Mouse (Mus musculus) forebrain, embryonic 16.5 days (tissue): ENCODE data around the gene Gm3417. TPM values are rescaled to one million over a fixed set of nuclear protein-coding genes. Genes with fewer than 3 reads are reported as not detected.
"Not testable (repeated sequence)": the region's sequence is repeated elsewhere in the genome, so short reads cannot be mapped to it uniquely, and the experiment has no call there.

Source experiments
- ATAC-seq: fragments of 200-750 bp; cut with Nextera tagmentation; 2 replicates; pipeline ENCODE4 v1.8.0; 2017; ENCODE audit warnings: mild to moderate bottlenecking, moderate library complexity
- H3K27ac ChIP-seq: fragments of 300-500 bp; sonication (generic); 2 replicates; pipeline ENCODE4 v1.5.1; 2014; ENCODE audit warnings: low read length, control low read depth
- H3K27me3 ChIP-seq: fragments of 300-500 bp; sonication (generic); replicated peaks from 2 replicates; pipeline ENCODE4 v1.6.1; 2014; ENCODE audit warnings: low read length; ENCODE audit not compliant: control insufficient read depth, insufficient read depth
- H3K36me3 ChIP-seq: fragments of 300-500 bp; sonication (generic); 2 replicates; pipeline ENCODE4 v1.6.1; 2014; ENCODE audit not compliant: control insufficient read depth, insufficient read depth
- H3K4me1 ChIP-seq: fragments of 300-500 bp; sonication (generic); replicated peaks from 2 replicates; pipeline ENCODE4 v1.6.1; 2014; ENCODE audit warnings: low read length; ENCODE audit not compliant: control insufficient read depth, insufficient read depth
- H3K4me2 ChIP-seq: fragments of 300-500 bp; sonication (generic); 2 replicates; pipeline ENCODE4 v1.6.1; 2014; ENCODE audit warnings: mild to moderate bottlenecking, low read length, control low read depth
- H3K4me3 ChIP-seq: fragments of 300-500 bp; sonication (generic); replicated peaks from 2 replicates; pipeline ENCODE4 v1.5.1; 2014; ENCODE audit warnings: mild to moderate bottlenecking, low read length, control low read depth
- H3K9ac ChIP-seq: fragments of 300-500 bp; sonication (generic); replicated peaks from 2 replicates; pipeline ENCODE4 v1.6.1; 2014; ENCODE audit warnings: low read depth, low read length, control low read depth
- H3K9me3 ChIP-seq: fragments of 300-500 bp; sonication (generic); 2 replicates; pipeline ENCODE4 v1.6.1; 2016; ENCODE audit warnings: low read length; ENCODE audit not compliant: control insufficient read depth
- WGBS: fragments of 180-500 bp; shearing (Covaris S2); extraction: QIAGEN DNeasy Blood & Tissue Kit; methylation state at CpG from one replicate; pipeline ENCODE4 v1.1.7; 2014; 5-methylcytosine and 5-hydroxymethylcytosine counted together
- polyA plus RNA-seq: library from polyadenylated mRNA; unstranded; fragments of >200 nt; fragmentation: Nextera tagmentation; extraction: Ambion mirVana; gene quantifications from 2 replicates; pipeline ENCODE4 v1.2.1, GENCODE M21; 2015

The Gm3417 gene
- polyA plus RNA-seq, 1 experiment from 2014 or later = 0.47 TPM

GRCm38 (mm10) chr17:14935841-14936605, 42.6 kb downstream of the Gm3417 start:
- H3K9ac ChIP-seq = no peak overlapping the region
- H3K4me3 ChIP-seq = no peak overlapping the region
- no peak overlapping the region for H3K4me2 ChIP-seq
- no peaks in the 10 kb centered on the region for H3K27me3 ChIP-seq
- no peak for ATAC-seq
- no peaks in the 10 kb centered on the region for H3K36me3 ChIP-seq
- H3K27ac ChIP-seq = no peak overlapping the region
- WGBS = 72% methylated on average over 5 of the region's 5 CpGs
- no peaks in the 10 kb centered on the region for H3K9me3 ChIP-seq
- H3K4me1 ChIP-seq = no peaks in the 10 kb centered on the region

- not testable (repeated sequence) for H3K36me3 ChIP-seq, H3K9me3 ChIP-seq, H3K9ac ChIP-seq, H3K4me2 ChIP-seq, H3K27me3 ChIP-seq, H3K27ac ChIP-seq, ATAC-seq, H3K4me1 ChIP-seq, H3K4me3 ChIP-seq
- 86% methylated on average over 12 of the region's 14 CpGs for WGBS
These were observed 43.3 kb downstream of the Gm3417 start for GRCm38 (mm10) chr17:14935280-14935679.

- WGBS = 85% methylated on average over 5 of the region's 5 CpGs
- Histone ChIP-seq H3K4me2 (no peak overlapping the region), H3K4me1 (no peaks in the 10 kb centered on the region), H3K27ac (no peak overlapping the region), H3K4me3 (no peak overlapping the region), H3K9me3 (no peaks in the 10 kb centered on the region), H3K36me3 (no peaks in the 10 kb centered on the region), H3K27me3 (no peaks in the 10 kb centered on the region), H3K9ac (no peak overlapping the region)
- ATAC-seq = no peak
These were observed 47.1 kb downstream of the Gm3417 start for GRCm38 (mm10) chr17:14931469-14931868.

- WGBS = 86% methylated on average over 7 of the region's 7 CpGs
- Histone ChIP-seq H3K27me3 (no peaks in the 10 kb centered on the region), H3K36me3 (no peaks in the 10 kb centered on the region), H3K4me3 (no peak overlapping the region), H3K4me2 (no peak overlapping the region), H3K4me1 (no peaks in the 10 kb centered on the region), H3K9ac (no peak overlapping the region), H3K27ac (no peak overlapping the region), H3K9me3 (no peaks in the 10 kb centered on the region)
- ATAC-seq = no peak
These were observed 47.9 kb downstream of the Gm3417 start for GRCm38 (mm10) chr17:14930697-14931096.

GRCm38 (mm10) chr17:14928631-14929030, 50.0 kb downstream of the Gm3417 start:
- Histone ChIP-seq H3K4me2 (no peak overlapping the region), H3K27ac (no peak overlapping the region), H3K36me3 (no peaks in the 10 kb centered on the region), H3K4me3 (no peak overlapping the region), H3K4me1 (no peaks in the 10 kb centered on the region), H3K9me3 (no peaks in the 10 kb centered on the region), H3K9ac (no peak overlapping the region), H3K27me3 (no peaks in the 10 kb centered on the region)
- ATAC-seq = no peak
- 54% methylated on average over 5 of the region's 5 CpGs for WGBS

GRCm38 (mm10) chr17:14927644-14928218, 50.9 kb downstream of the Gm3417 start:
- Histone ChIP-seq H3K27me3 (no peaks in the 10 kb centered on the region), H3K9me3 (no peaks in the 10 kb centered on the region), H3K36me3 (no peaks in the 10 kb centered on the region), H3K4me2 (no peak overlapping the region), H3K4me3 (no peak overlapping the region), H3K9ac (no peak overlapping the region), H3K4me1 (no peaks in the 10 kb centered on the region), H3K27ac (no peak overlapping the region)
- 85% methylated on average over 8 of the region's 8 CpGs for WGBS
- ATAC-seq = no peak

- Histone ChIP-seq H3K27ac (no peak overlapping the region), H3K9me3 (no peaks in the 10 kb centered on the region), H3K4me2 (no peak overlapping the region), H3K4me1 (no peaks in the 10 kb centered on the region), H3K4me3 (no peak overlapping the region), H3K36me3 (no peaks in the 10 kb centered on the region), H3K9ac (no peak overlapping the region), H3K27me3 (no peaks in the 10 kb centered on the region)
- WGBS = 82% methylated on average over 6 of the region's 6 CpGs
- no peak for ATAC-seq
These were observed 57.0 kb downstream of the Gm3417 start for GRCm38 (mm10) chr17:14921582-14921981.

GRCm38 (mm10) chr17:14917866-14918265, 60.7 kb downstream of the Gm3417 start:
- H3K36me3 ChIP-seq = no peaks in the 10 kb centered on the region
- no peaks in the 10 kb centered on the region for H3K4me1 ChIP-seq
- no peak overlapping the region for H3K4me3 ChIP-seq
- no peaks in the 10 kb centered on the region for H3K9me3 ChIP-seq
- H3K4me2 ChIP-seq = no peak overlapping the region
- ATAC-seq = no peak
- H3K9ac ChIP-seq = no peak overlapping the region
- no peaks in the 10 kb centered on the region for H3K27me3 ChIP-seq
- WGBS = 89% methylated on average over 8 of the region's 8 CpGs
- no peak overlapping the region for H3K27ac ChIP-seq

GRCm38 (mm10) chr17:14914401-14914800, 64.2 kb downstream of the Gm3417 start:
- ATAC-seq = no peak
- no peaks in the 10 kb centered on the region for H3K27me3 ChIP-seq
- H3K4me1 ChIP-seq = no peaks in the 10 kb centered on the region
- WGBS = 94% methylated on average over 4 of the region's 4 CpGs
- H3K36me3 ChIP-seq = no peaks in the 10 kb centered on the region
- no peak overlapping the region for H3K27ac ChIP-seq
- no peaks in the 10 kb centered on the region for H3K9me3 ChIP-seq
- H3K9ac ChIP-seq = no peak overlapping the region
- no peak overlapping the region for H3K4me2 ChIP-seq
- H3K4me3 ChIP-seq = no peak overlapping the region
